Mouse (Mus musculus): ENCODE measurements at regions not wholly inside any gene's neighbourhood (a gene's known extent, or its start where the extent isn't known, plus 50 kb on each side); places are given as distances from the start of the nearest gene placed in this dataset.

DNA sequence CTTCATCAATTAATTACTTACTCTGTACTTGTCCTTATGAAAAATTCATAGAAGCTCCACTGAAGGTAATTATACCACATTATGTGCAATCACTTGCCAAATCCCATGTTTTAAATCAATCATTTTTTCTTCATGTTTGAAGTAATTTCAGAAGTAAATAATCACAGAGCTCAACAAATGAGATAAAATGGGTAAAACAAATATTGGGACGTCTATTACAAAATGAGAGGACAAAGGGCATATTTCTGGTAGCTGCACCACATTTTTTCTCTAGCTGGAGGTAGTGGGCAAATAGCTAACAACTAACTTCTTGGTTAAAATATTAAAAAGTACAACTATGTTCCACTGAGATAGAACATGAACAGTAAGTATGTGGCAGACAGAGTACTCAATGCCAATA, 681.3 kb upstream of the Pot1a start:
- DNase-seq (ENCODE audit: low read depth): peak; percentile 19
- TF ChIP-seq CTCF (IDR thresholded peaks at IDR 0.05; ENCODE audit: borderline replicate concordance, extremely low read depth, insufficient read depth, insufficient read length) (no peak), POLR2A (IDR thresholded peaks at IDR 0.05; ENCODE audit: borderline replicate concordance, extremely low read depth, insufficient read depth, insufficient read length, poor library complexity, severe bottlenecking) (no peak)

DNA sequence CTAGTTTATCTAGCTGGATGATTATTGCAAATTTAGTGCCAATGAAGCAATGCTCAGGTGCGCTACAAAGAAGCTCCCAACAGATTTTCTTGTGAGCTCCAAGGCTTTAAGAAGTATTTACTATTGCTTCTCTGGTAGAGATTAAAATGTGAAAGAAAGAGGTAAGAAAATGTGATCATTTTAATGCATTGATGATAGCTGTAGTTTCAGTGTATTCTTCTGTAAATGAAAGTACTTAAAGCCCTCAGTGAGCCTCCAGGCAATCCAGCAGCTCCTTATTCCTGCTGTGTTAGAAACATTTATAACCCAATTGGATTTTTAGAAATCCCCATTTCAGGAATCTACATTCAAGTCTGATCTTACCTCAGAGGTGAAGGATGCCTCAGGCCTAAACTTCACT, 675.4 kb upstream of the Pot1a start:
- DNase-seq (ENCODE audit: low read depth): peak; percentile 17
- no peak for TF ChIP-seq CTCF (IDR thresholded peaks at IDR 0.05; ENCODE audit: borderline replicate concordance, extremely low read depth, insufficient read depth, insufficient read length)
- TF ChIP-seq POLR2A (IDR thresholded peaks at IDR 0.05; ENCODE audit: borderline replicate concordance, extremely low read depth, insufficient read depth, insufficient read length, poor library complexity, severe bottlenecking): no peak

DNA sequence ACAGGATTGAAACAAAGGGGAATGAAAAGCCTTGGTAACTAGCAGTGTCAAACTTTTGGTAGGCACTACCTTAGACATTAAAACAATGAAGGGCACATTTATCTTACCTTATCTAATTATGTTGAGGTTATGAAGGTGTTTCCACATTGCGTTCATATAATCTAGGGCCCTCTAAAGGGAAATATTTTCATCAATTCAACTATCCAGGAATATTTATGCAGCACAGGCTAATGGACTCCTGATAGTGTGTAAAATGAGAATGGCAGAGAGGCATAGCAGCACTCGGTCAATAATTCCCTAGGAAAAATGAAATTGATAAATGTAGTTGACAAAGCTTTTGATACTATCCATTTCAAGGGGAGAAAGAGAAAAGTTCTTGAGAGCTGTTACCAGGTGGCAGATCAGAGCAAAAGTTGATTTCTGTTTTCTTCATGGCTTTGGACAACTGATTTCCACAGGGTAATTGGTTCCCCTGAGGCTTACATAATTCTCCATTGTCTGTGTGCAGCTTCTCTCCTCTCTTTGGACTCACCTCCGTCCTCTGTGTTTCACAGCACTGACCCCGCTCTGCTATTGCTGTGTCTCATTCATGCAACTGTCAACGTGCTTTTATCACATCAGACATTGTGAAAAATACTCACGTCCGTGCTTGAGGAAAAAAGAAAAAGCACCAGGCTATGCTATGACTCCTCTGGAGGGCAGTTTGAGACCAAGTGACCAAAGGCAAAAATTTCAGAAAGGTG, 632.3 kb upstream of the Pot1a start:
- TF ChIP-seq CTCF (IDR thresholded peaks at IDR 0.05; ENCODE audit: borderline replicate concordance, extremely low read depth, insufficient read depth, insufficient read length) (no peak), POLR2A (IDR thresholded peaks at IDR 0.05; ENCODE audit: borderline replicate concordance, extremely low read depth, insufficient read depth, insufficient read length, poor library complexity, severe bottlenecking) (no peak)
- DNase-seq (ENCODE audit: low read depth): peak; percentile 57

DNA sequence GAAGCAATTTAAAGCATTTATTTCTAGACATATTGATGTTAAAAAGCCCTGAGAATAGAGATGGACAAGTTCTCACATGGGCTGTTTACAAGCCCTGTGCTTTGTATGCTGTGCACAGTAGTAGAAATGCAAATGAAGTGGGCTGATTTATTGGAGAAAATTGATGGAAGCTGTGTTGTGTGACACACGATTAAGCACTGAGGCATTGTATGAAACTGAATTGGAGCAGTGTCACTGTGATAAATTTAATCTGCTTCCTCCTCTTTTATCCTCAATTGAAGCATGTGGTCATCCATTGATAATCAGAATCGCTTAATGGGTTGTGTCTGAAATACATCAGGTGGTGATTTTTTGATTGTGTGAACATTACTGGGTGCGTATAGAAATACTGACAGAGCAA, 631.4 kb upstream of the Pot1a start:
- DNase-seq (ENCODE audit: low read depth): peak; percentile 77

More for the DNA sequence above, 631.4 kb upstream of the Pot1a start:
- TF ChIP-seq POLR2A (IDR thresholded peaks at IDR 0.05; ENCODE audit: borderline replicate concordance, extremely low read depth, insufficient read depth, insufficient read length, poor library complexity, severe bottlenecking): no peak
- no peak for TF ChIP-seq CTCF (IDR thresholded peaks at IDR 0.05; ENCODE audit: borderline replicate concordance, extremely low read depth, insufficient read depth, insufficient read length)
